Mouse (Mus musculus): ENCODE data around the gene Gm13279.
"Not testable (repeated sequence)": the region's sequence is repeated elsewhere in the genome, so short reads cannot be mapped to it uniquely, and the experiment has no call there.

The Gm13279 gene

GRCm38 (mm10) chr4:88793936-88794675 lies 3.1 kb upstream of the Gm13279 start, which contains the start of gene Gm13275:
Gm13275 (plus strand) TSS chr4:88794487.
- DNase-seq (ENCODE audit: low spot score in 2 of 2) = peak; percentile 34 to 58

- not testable (repeated sequence) for DNase-seq (ENCODE audit: low spot score in 2 of 2)
Observed at GRCm38 (mm10) chr4:88799365-88799764, 2.2 kb downstream of the Gm13279 start, which contains the start of gene Gm13285. Gm13285 (plus strand) TSS chr4:88799665.

GRCm38 (mm10) chr4:88802954-88803353 lies 5.8 kb downstream of the Gm13279 start, which contains the start of gene Gm13287:
Gm13287 (plus strand) TSS chr4:88803254.
- not testable (repeated sequence) for DNase-seq (ENCODE audit: low spot score in 2 of 2)

GRCm38 (mm10) chr4:88805231-88805630 lies 8.0 kb downstream of the Gm13279 start, which contains the start of gene Gm13288:
Gm13288 (plus strand) TSS chr4:88805531.
- DNase-seq (ENCODE audit: low spot score in 2 of 2) = not testable (repeated sequence)

GRCm38 (mm10) chr4:88805761-88806160 lies 8.6 kb downstream of the Gm13279 start:
- DNase-seq (ENCODE audit: low spot score in 2 of 2) = not testable (repeated sequence)

- DNase-seq (ENCODE audit: low spot score in 2 of 2) = no peak
Observed at GRCm38 (mm10) chr4:88815928-88816327, 18.7 kb downstream of the Gm13279 start, which contains the start of gene Ifna7. Ifna7 (plus strand) TSS chr4:88816228.

GRCm38 (mm10) chr4:88819659-88820058 lies 22.5 kb downstream of the Gm13279 start, which contains the start of gene Ifna11:
Ifna11 (plus strand) TSS chr4:88819959.
- no peak for DNase-seq (ENCODE audit: low spot score in 2 of 2)

- DNase-seq (ENCODE audit: low spot score in 2 of 2) = no peak
Observed at GRCm38 (mm10) chr4:88822995-88823394, 25.8 kb downstream of the Gm13279 start.

- not testable (repeated sequence) for DNase-seq (ENCODE audit: low spot score in 2 of 2)
Observed at GRCm38 (mm10) chr4:88827116-88827515, 29.9 kb downstream of the Gm13279 start, which contains the start of gene Ifna6. Ifna6 (plus strand) TSS chr4:88827416.

- DNase-seq (ENCODE audit: low spot score in 2 of 2) = no peak
Observed at GRCm38 (mm10) chr4:88830523-88830922, 33.3 kb downstream of the Gm13279 start.

- DNase-seq (ENCODE audit: low spot score in 2 of 2) = not testable (repeated sequence)
Observed at GRCm38 (mm10) chr4:88835225-88835624, 38.0 kb downstream of the Gm13279 start, which contains the start of gene Ifna5. Ifna5 (plus strand) TSS chr4:88835525.

GRCm38 (mm10) chr4:88838828-88839227 lies 41.6 kb downstream of the Gm13279 start:
- no peak for DNase-seq (ENCODE audit: low spot score in 2 of 2)

GRCm38 (mm10) chr4:88840058-88840457 lies 42.9 kb downstream of the Gm13279 start:
- no peak for DNase-seq (ENCODE audit: low spot score in 2 of 2)

- no peak for DNase-seq (ENCODE audit: low spot score in 2 of 2)
Observed at GRCm38 (mm10) chr4:88841438-88841911, 44.3 kb downstream of the Gm13279 start, which contains the start of gene Ifna4. Ifna4 (plus strand) TSS chr4:88841861.

GRCm38 (mm10) chr4:88845334-88845733 lies 48.1 kb downstream of the Gm13279 start:
- DNase-seq (ENCODE audit: low spot score in 2 of 2) = no peak

All from spleen, postnatal 14 days (tissue).